Mouse (Mus musculus) bone marrow macrophage, adult 2 months (primary cell): ENCODE measurements at regions not wholly inside any gene's neighbourhood (a gene's known extent, or its start where the extent isn't known, plus 50 kb on each side); places are given as distances from the start of the nearest gene placed in this dataset.

Source experiments
- CTCF ChIP-seq: IDR thresholded peaks from 2 replicates; pipeline ENCODE4 v1.5.1; 2012; ENCODE audit warnings: low read depth, mild to moderate bottlenecking, low read length, moderate library complexity
- POLR2A ChIP-seq: IDR thresholded peaks from 2 replicates; pipeline ENCODE4 v1.6.1; 2012; ENCODE audit warnings: mild to moderate bottlenecking, low read depth, low read length, borderline replicate concordance

GRCm38 (mm10) chr2:61454729-61455128 lies 123.7 kb upstream of the Tank start:
- TF ChIP-seq CTCF (no peak), POLR2A (no peak)
